Mouse (Mus musculus): ENCODE measurements around the gene Gm28053. TPM values are rescaled to one million over a fixed set of nuclear protein-coding genes. Genes with fewer than 3 reads are reported as not detected.

Gm28053 gene
- polyA plus RNA-seq, 1 experiment from 2014 or later = 1.1 TPM

DNA sequence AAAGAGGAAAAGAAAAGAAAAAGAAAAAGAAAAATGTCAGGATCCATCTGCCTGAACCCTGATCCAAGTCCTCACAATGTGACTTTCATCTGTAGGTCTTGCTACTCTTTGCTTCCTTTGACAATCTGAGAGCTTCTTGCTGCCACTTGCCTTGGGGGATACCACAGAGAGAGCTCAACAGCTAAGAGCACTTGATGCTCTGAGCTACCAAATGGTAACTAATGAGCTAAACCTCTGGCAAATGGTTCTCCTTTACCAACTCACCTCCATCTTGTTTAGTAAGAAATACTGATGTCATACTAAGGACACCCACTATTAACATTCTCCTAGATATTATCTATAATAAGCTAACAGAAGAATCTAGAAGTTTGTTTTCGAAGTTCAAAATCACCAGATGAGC, 15.3 kb downstream of the Gm28053 start:
- H3K9ac ChIP-seq = no peak overlapping the region
- H3K4me2 ChIP-seq = no peak overlapping the region
- no peaks in the 10 kb centered on the region for H3K4me1 ChIP-seq (replicated peaks)
- no peaks in the 10 kb centered on the region for H3K36me3 ChIP-seq
- no peak overlapping the region for H3K4me3 ChIP-seq
- H3K27me3 ChIP-seq = no peaks in the 10 kb centered on the region
- ATAC-seq (ENCODE audit: low FRiP score, low read depth) = no peak
- H3K9me3 ChIP-seq = no peaks in the 10 kb centered on the region
- 90% methylated on average over 1 of the region's 1 CpGs for WGBS
- no peak overlapping the region for H3K27ac ChIP-seq (replicated peaks)

DNA sequence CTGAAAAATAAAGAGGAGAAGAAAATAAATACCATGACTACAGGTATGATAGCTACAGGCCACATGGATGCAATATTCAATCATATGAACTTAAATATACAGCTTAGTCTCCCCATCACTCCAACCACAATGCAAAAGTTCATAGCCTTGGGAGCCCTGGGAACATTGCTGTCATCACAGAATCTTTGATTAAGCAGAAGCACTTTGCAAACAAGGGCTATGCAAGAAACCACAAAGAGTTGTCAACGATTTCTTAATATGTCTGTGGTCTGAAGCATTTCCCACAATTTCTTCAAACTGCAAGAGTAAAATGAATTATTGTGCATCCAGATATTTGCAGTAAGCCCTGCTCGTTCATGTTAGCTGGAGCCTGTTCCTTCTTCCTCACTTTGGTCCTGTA, 18.6 kb downstream of the Gm28053 start:
- H3K9ac ChIP-seq = no peak overlapping the region
- WGBS = 82% methylated on average over 2 of the region's 2 CpGs

DNA sequence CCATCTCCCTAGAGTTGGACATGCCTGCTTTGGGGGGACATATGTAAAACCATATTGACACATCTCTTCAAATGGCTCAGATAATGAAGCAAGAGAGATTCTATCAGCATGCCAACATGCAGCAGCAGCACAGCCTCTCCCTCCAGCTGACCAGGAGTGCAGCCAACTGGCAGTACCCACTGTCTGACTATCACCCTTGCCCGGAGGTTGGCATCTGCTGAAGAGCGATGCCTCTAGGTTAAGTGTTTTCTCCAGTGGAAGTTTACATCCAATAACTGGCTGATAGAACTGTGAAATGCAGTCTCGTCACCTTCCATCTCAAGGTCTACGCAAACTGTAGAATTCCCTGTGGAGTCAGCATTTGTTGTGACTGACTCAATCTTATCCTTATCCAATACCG, 19.3 kb downstream of the Gm28053 start:
- Histone ChIP-seq H3K27me3 (peaks cover 13% of the 10 kb centered on the region; the same call in 1 of the 2 replicates), H3K27ac (replicated peaks) (no peak overlapping the region), H3K36me3 (no peaks in the 10 kb centered on the region), H3K4me3 (no peak overlapping the region), H3K9me3 (no peaks in the 10 kb centered on the region), H3K4me1 (replicated peaks) (peaks cover 11% of the 10 kb centered on the region; the same call in 1 of the 2 replicates), H3K4me2 (no peak overlapping the region), H3K9ac (no peak overlapping the region)
- WGBS = 94% methylated on average over 5 of the region's 5 CpGs
- no peak for ATAC-seq (ENCODE audit: low FRiP score, low read depth)

More for the DNA sequence above, 18.6 kb downstream of the Gm28053 start:
- H3K9me3 ChIP-seq = no peaks in the 10 kb centered on the region
- H3K4me1 ChIP-seq (replicated peaks) = peaks cover 4% of the 10 kb centered on the region; the same call in 1 of the 2 replicates
- H3K4me2 ChIP-seq = no peak overlapping the region
- no peaks in the 10 kb centered on the region for H3K36me3 ChIP-seq
- no peak for ATAC-seq (ENCODE audit: low FRiP score, low read depth)
- peaks cover 10% of the 10 kb centered on the region; the same call in 1 of the 2 replicates for H3K27me3 ChIP-seq
- H3K4me3 ChIP-seq = no peak overlapping the region
- no peak overlapping the region for H3K27ac ChIP-seq (replicated peaks)

DNA sequence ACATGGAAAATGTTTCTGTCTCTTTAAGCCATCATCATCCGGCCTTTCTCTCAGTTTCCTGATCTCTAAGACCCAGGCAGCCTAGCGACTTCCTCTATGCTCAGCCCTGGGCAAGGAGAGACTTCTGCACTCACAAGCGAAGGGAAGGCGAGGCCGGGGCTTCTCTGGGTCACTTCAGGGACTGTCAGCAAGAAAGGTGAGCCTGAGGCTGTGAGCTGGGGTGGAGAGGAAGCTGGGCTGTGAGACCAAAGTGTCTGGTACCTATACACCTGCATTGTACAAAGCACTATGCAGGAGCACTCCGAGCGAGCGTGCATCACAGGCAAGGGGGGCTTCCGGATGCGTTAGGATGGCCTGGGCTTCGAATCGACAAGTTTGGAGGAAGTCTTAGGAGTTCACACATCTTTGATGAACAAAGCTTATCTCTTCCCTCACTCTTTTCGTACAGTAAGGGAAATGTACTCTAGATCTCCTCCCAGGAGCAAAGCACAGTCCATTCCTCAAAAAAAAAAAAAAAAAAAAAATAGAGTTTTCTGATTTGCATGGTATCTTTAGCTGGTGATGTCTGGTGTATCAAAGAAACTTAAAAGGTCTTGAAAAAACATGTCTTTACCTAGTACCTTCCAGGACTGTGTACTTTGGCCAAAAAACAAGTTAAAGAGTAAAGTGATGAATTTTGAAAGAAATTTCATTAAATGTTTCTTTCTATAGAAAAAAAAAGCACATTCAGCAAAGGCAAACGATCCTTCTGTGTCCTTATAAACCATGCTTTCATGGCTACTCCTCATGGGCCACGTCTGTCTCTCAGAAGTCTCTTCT, 20.8 kb downstream of the Gm28053 start, which contains the start of gene Gimap1:
Gene Gimap1, plus strand, starts transcription at position 94 of the 819 bp plus-strand sequence.
- WGBS = 82% methylated on average over 15 of the region's 15 CpGs
- H3K9me3 ChIP-seq = no peaks in the 10 kb centered on the region
- H3K27me3 ChIP-seq = peaks cover 20% of the 10 kb centered on the region
- peaks cover 18% of the 10 kb centered on the region; the same call in 1 of the 2 replicates for H3K4me1 ChIP-seq (replicated peaks)
- H3K4me3 ChIP-seq = no peak within 1 kb of the TSS
- no peak within 1 kb of the TSS for H3K9ac ChIP-seq
- no peak within 1 kb of the TSS for H3K4me2 ChIP-seq
- no peak within 1 kb of the TSS for H3K27ac ChIP-seq (replicated peaks)
- no peaks in the 10 kb centered on the region for H3K36me3 ChIP-seq
- no peak for ATAC-seq (ENCODE audit: low FRiP score, low read depth)

GRCm38 (mm10) chr6:48739780-48740055, 21.3 kb downstream of the Gm28053 start:
- H3K4me1 ChIP-seq (replicated peaks) = peaks cover 18% of the 10 kb centered on the region; the same call in 1 of the 2 replicates
- no peaks in the 10 kb centered on the region for H3K36me3 ChIP-seq
- no peak overlapping the region for H3K9ac ChIP-seq
- WGBS = 93% methylated on average over 3 of the region's 3 CpGs
- H3K27ac ChIP-seq (replicated peaks) = no peak overlapping the region
- H3K4me2 ChIP-seq = no peak overlapping the region
- no peaks in the 10 kb centered on the region for H3K9me3 ChIP-seq
- no peak overlapping the region for H3K4me3 ChIP-seq
- no peak for ATAC-seq (ENCODE audit: low FRiP score, low read depth)
- peaks cover 25% of the 10 kb centered on the region for H3K27me3 ChIP-seq

GRCm38 (mm10) chr6:48740501-48741169, 22.2 kb downstream of the Gm28053 start:
- Histone ChIP-seq H3K4me2 (no peak overlapping the region), H3K9me3 (no peaks in the 10 kb centered on the region), H3K27me3 (peaks cover 25% of the 10 kb centered on the region), H3K27ac (replicated peaks) (no peak overlapping the region), H3K36me3 (no peaks in the 10 kb centered on the region), H3K9ac (no peak overlapping the region), H3K4me3 (no peak overlapping the region), H3K4me1 (replicated peaks) (peaks cover 18% of the 10 kb centered on the region; the same call in 1 of the 2 replicates)
- WGBS = 86% methylated on average over 3 of the region's 3 CpGs
- ATAC-seq (ENCODE audit: low FRiP score, low read depth) = no peak

DNA sequence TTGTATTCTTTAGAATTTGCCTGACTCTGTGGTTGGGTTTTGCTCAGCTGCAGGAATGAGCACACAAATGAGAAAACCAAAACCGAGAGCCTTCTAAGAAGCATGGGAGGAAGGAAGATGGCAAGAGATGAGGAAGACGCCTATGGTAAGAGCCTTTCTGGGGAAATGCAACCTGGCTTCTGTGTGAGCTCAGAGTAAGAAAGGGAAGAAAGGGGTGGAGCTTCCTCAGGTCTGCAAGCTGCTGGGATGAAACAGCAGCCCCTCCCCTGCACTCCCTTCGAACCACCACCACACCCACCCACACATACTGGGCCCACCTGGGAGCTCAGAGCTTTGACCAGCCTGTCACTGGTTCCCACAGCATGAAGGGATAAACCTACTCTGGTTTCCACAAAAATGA, 22.9 kb downstream of the Gm28053 start:
- H3K9ac ChIP-seq = no peak overlapping the region
- H3K36me3 ChIP-seq = no peaks in the 10 kb centered on the region
- H3K4me2 ChIP-seq = no peak overlapping the region
- WGBS = 34% methylated on average over 3 of the region's 3 CpGs
- peaks cover 25% of the 10 kb centered on the region for H3K27me3 ChIP-seq
- H3K4me1 ChIP-seq (replicated peaks) = peaks cover 18% of the 10 kb centered on the region; the same call in 1 of the 2 replicates
- no peaks in the 10 kb centered on the region for H3K9me3 ChIP-seq
- H3K4me3 ChIP-seq = no peak overlapping the region
- no peak for ATAC-seq (ENCODE audit: low FRiP score, low read depth)
- H3K27ac ChIP-seq (replicated peaks) = no peak overlapping the region

- Histone ChIP-seq H3K9ac (no peak overlapping the region), H3K27me3 (peaks cover 25% of the 10 kb centered on the region), H3K9me3 (no peaks in the 10 kb centered on the region), H3K4me1 (replicated peaks) (peaks cover 18% of the 10 kb centered on the region; the same call in 1 of the 2 replicates), H3K36me3 (no peaks in the 10 kb centered on the region), H3K27ac (replicated peaks) (no peak overlapping the region), H3K4me3 (peak overlapping the region; percentile 60), H3K4me2 (peak overlapping the region; percentile 97)
- WGBS = 23% methylated on average over 9 of the region's 9 CpGs
- ATAC-seq (ENCODE audit: low FRiP score, low read depth) = peak; percentile 72; the same call in 1 of the 2 replicates
These were observed 23.4 kb downstream of the Gm28053 start for GRCm38 (mm10) chr6:48741711-48742206.

DNA sequence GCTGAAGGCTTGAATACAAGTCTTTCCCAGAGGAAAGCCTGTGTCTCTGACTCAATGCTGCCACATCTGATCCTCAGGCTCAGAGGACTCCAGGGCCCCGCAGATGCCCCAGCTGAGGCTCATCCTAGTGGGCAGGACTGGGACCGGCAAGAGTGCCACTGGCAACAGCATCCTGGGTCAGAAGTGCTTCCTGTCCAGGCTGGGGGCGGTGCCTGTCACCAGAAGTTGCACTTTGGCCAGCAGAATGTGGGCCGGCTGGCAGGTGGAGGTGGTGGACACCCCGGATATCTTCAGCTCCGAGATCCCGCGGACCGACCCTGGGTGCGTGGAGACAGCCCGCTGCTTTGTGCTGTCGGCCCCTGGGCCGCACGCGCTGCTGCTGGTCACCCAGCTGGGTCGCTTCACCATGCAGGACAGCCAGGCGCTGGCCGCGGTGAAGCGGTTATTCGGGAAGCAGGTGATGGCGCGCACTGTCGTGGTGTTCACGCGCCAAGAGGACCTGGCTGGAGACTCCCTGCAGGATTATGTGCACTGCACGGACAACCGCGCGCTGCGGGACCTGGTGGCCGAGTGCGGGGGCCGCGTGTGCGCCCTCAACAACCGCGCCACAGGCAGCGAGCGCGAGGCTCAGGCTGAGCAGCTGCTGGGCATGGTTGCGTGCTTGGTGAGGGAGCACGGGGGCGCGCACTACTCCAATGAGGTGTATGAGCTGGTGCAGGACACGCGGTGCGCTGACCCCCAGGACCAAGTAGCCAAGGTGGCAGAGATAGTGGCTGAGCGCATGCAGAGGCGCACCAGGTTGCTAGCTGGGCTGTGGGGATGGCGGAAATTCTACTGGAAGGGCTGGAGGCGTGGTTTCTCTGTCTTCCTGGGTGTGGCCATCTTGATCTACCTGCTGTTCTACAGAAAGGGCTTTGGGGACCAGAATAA, 24.3 kb downstream of the Gm28053 start:
- H3K27me3 ChIP-seq = peaks cover 25% of the 10 kb centered on the region
- peak; percentile 80 for ATAC-seq (ENCODE audit: low FRiP score, low read depth)

GRCm38 (mm10) chr6:48745490-48745889, 27.1 kb downstream of the Gm28053 start:
- Histone ChIP-seq H3K4me1 (replicated peaks) (peaks cover 18% of the 10 kb centered on the region; the same call in 1 of the 2 replicates), H3K27ac (replicated peaks) (no peak overlapping the region), H3K27me3 (peaks cover 25% of the 10 kb centered on the region), H3K36me3 (no peaks in the 10 kb centered on the region), H3K9me3 (no peaks in the 10 kb centered on the region), H3K4me3 (no peak overlapping the region), H3K4me2 (no peak overlapping the region), H3K9ac (no peak overlapping the region)
- 61% methylated on average over 2 of the region's 2 CpGs for WGBS
- no peak for ATAC-seq (ENCODE audit: low FRiP score, low read depth)

More for the DNA sequence above, 24.3 kb downstream of the Gm28053 start:
- H3K4me3 ChIP-seq = peak overlapping the region; percentile 60
- H3K4me2 ChIP-seq = peak overlapping the region; percentile 97
- no peaks in the 10 kb centered on the region for H3K9me3 ChIP-seq
- H3K27ac ChIP-seq (replicated peaks) = peak overlapping the region; percentile 70
- peak overlapping the region; percentile 56 for H3K9ac ChIP-seq
- H3K36me3 ChIP-seq = no peaks in the 10 kb centered on the region
- peaks cover 18% of the 10 kb centered on the region; the same call in 1 of the 2 replicates for H3K4me1 ChIP-seq (replicated peaks)
- WGBS = 2% methylated on average over 52 of the region's 52 CpGs

All from hindbrain, embryonic 15.5 days (tissue).